Mouse (Mus musculus) bone marrow macrophage, adult 2 months (primary cell): ENCODE results near the gene Zfp217. TPM values are rescaled to one million over a fixed set of nuclear protein-coding genes. Genes with fewer than 3 reads are reported as not detected.

Experiments used
- H3K27ac ChIP-seq: 2 replicates; pipeline ENCODE4 v1.5.1; 2012; ENCODE audit warnings: low read depth, low read length; ENCODE audit not compliant: insufficient read depth
- H3K4me1 ChIP-seq: 2 replicates; pipeline ENCODE4 v1.6.1; 2012; ENCODE audit warnings: low read length; ENCODE audit not compliant: control insufficient read depth, insufficient read depth
- H3K4me3 ChIP-seq: 2 replicates; pipeline ENCODE4 v1.5.1; 2012; ENCODE audit warnings: mild to moderate bottlenecking, low read length, moderate library complexity; ENCODE audit not compliant: insufficient read depth
- CTCF ChIP-seq: IDR thresholded peaks from 2 replicates; pipeline ENCODE4 v1.5.1; 2012; ENCODE audit warnings: low read depth, mild to moderate bottlenecking, low read length, moderate library complexity
- POLR2A ChIP-seq: IDR thresholded peaks from 2 replicates; pipeline ENCODE4 v1.6.1; 2012; ENCODE audit warnings: mild to moderate bottlenecking, low read depth, low read length, borderline replicate concordance
- polyA plus RNA-seq: library from polyadenylated mRNA; stranded (reverse); fragments of >200 nt; gene quantifications from 2 replicates; pipeline ENCODE4 v1.2.4, GENCODE M21; 2012; ENCODE audit not compliant: missing spikeins, insufficient read depth, insufficient read length

The Zfp217 gene
- polyA plus RNA-seq, 1 experiment: 45.3 TPM

GRCm38 (mm10) chr2:170078041-170078440 is 69.9 kb downstream of the Zfp217 start:
- no peak overlapping the region for H3K27ac ChIP-seq
- TF ChIP-seq CTCF: no peak
- no peak overlapping the region for H3K4me3 ChIP-seq
- H3K4me1 ChIP-seq: no peaks in the 10 kb centered on the region

GRCm38 (mm10) chr2:170076941-170077490 is 70.9 kb downstream of the Zfp217 start:
- no peak for TF ChIP-seq CTCF
- no peak for TF ChIP-seq POLR2A
- Histone ChIP-seq H3K4me1 (no peaks in the 10 kb centered on the region), H3K27ac (no peak overlapping the region), H3K4me3 (no peak overlapping the region)

- Histone ChIP-seq H3K4me1 (no peaks in the 10 kb centered on the region), H3K4me3 (no peak overlapping the region), H3K27ac (no peak overlapping the region)
- TF ChIP-seq POLR2A: no peak
- no peak for TF ChIP-seq CTCF
Measured at GRCm38 (mm10) chr2:170070641-170071241, 77.2 kb downstream of the Zfp217 start.

- H3K4me3 ChIP-seq: no peak overlapping the region
- no peak overlapping the region for H3K27ac ChIP-seq
- TF ChIP-seq POLR2A: no peak
- TF ChIP-seq CTCF: no peak
- no peaks in the 10 kb centered on the region for H3K4me1 ChIP-seq
Measured at GRCm38 (mm10) chr2:170069976-170070375, 77.9 kb downstream of the Zfp217 start.

- Histone ChIP-seq H3K4me3 (no peak overlapping the region), H3K4me1 (peaks cover 5% of the 10 kb centered on the region), H3K27ac (no peak overlapping the region)
- no peak for TF ChIP-seq CTCF
- TF ChIP-seq POLR2A: no peak
Measured at GRCm38 (mm10) chr2:170062378-170062777, 85.5 kb downstream of the Zfp217 start.

- Histone ChIP-seq H3K27ac (no peak overlapping the region), H3K4me1 (peaks cover 5% of the 10 kb centered on the region), H3K4me3 (no peak overlapping the region)
- peak; percentile 84 for TF ChIP-seq CTCF
- TF ChIP-seq POLR2A: no peak
Measured at GRCm38 (mm10) chr2:170060066-170060465, 87.8 kb downstream of the Zfp217 start.

GRCm38 (mm10) chr2:170058774-170059173 is 89.1 kb downstream of the Zfp217 start:
- TF ChIP-seq POLR2A: no peak
- Histone ChIP-seq H3K4me1 (peaks cover 5% of the 10 kb centered on the region), H3K27ac (no peak overlapping the region), H3K4me3 (no peak overlapping the region)
